Mouse (Mus musculus): Measurements from ENCODE around the gene Olfr459. TPM values are rescaled to one million over a fixed set of nuclear protein-coding genes. Genes with fewer than 3 reads are reported as not detected.

Olfr459 gene
- polyA plus RNA-seq, 1 experiment from 2014 or later, result not detected

- 75% methylated on average over 2 of the region's 2 CpGs for WGBS
- H3K27me3 ChIP-seq (ENCODE audit: control insufficient read depth, insufficient read depth, low read length), result no peaks in the 10 kb centered on the region
- ATAC-seq (ENCODE audit: insufficient number of reproducible peaks, insufficient read depth, low FRiP score, low read depth), result no peak
- H3K4me1 ChIP-seq (ENCODE audit: control insufficient read depth in 2 of 2, insufficient read depth in 2 of 2, low read length in 2 of 2), result no peaks in the 10 kb centered on the region
- no peaks in the 10 kb centered on the region for H3K36me3 ChIP-seq (ENCODE audit: control insufficient read depth, insufficient read depth, low read length)
- H3K4me2 ChIP-seq (ENCODE audit: low read length), result no peak overlapping the region
- no peak overlapping the region for H3K4me3 ChIP-seq (ENCODE audit: control insufficient read depth in 1 of 2, insufficient read depth in 1 of 2, low read depth in 1 of 2, low read length in 2 of 2)
- H3K9ac ChIP-seq (ENCODE audit: low read length), result no peak overlapping the region
- H3K27ac ChIP-seq (replicated peaks in 1 of 2; ENCODE audit: control insufficient read depth in 1 of 2, insufficient read depth in 1 of 2, low read depth in 2 of 2, low read length in 2 of 2), result no peak overlapping the region
- no peaks in the 10 kb centered on the region for H3K9me3 ChIP-seq (ENCODE audit: control insufficient read depth, low read length)
These were observed 15.4 kb downstream of the Olfr459 start for GRCm38 (mm10) chr6:41759618-41760017.

- Histone ChIP-seq H3K27me3 (ENCODE audit: control insufficient read depth, insufficient read depth, low read length) (no peaks in the 10 kb centered on the region), H3K4me2 (ENCODE audit: low read length) (no peak overlapping the region), H3K4me1 (ENCODE audit: control insufficient read depth in 2 of 2, insufficient read depth in 2 of 2, low read length in 2 of 2) (no peaks in the 10 kb centered on the region), H3K27ac (replicated peaks in 1 of 2; ENCODE audit: control insufficient read depth in 1 of 2, insufficient read depth in 1 of 2, low read depth in 2 of 2, low read length in 2 of 2) (no peak overlapping the region), H3K9ac (ENCODE audit: low read length) (no peak overlapping the region), H3K36me3 (ENCODE audit: control insufficient read depth, insufficient read depth, low read length) (no peaks in the 10 kb centered on the region), H3K9me3 (ENCODE audit: control insufficient read depth, low read length) (no peaks in the 10 kb centered on the region), H3K4me3 (ENCODE audit: control insufficient read depth in 1 of 2, insufficient read depth in 1 of 2, low read depth in 1 of 2, low read length in 2 of 2) (no peak overlapping the region)
- no peak for ATAC-seq (ENCODE audit: insufficient number of reproducible peaks, insufficient read depth, low FRiP score, low read depth)
- WGBS, result 50% methylated on average over 1 of the region's 1 CpGs
These were observed 16.6 kb downstream of the Olfr459 start for GRCm38 (mm10) chr6:41758421-41758820.

GRCm38 (mm10) chr6:41757199-41757598 lies 17.8 kb downstream of the Olfr459 start:
- 55% methylated on average over 3 of the region's 3 CpGs for WGBS
- no peak overlapping the region for H3K4me2 ChIP-seq (ENCODE audit: low read length)
- no peak for ATAC-seq (ENCODE audit: insufficient number of reproducible peaks, insufficient read depth, low FRiP score, low read depth)

GRCm38 (mm10) chr6:41754626-41755025 lies 20.4 kb downstream of the Olfr459 start:
- Histone ChIP-seq H3K4me3 (ENCODE audit: control insufficient read depth in 1 of 2, insufficient read depth in 1 of 2, low read depth in 1 of 2, low read length in 2 of 2) (no peak overlapping the region), H3K9ac (ENCODE audit: low read length) (no peak overlapping the region), H3K4me2 (ENCODE audit: low read length) (no peak overlapping the region), H3K27ac (replicated peaks in 1 of 2; ENCODE audit: control insufficient read depth in 1 of 2, insufficient read depth in 1 of 2, low read depth in 2 of 2, low read length in 2 of 2) (no peak overlapping the region), H3K9me3 (ENCODE audit: control insufficient read depth, low read length) (no peaks in the 10 kb centered on the region), H3K4me1 (ENCODE audit: control insufficient read depth in 2 of 2, insufficient read depth in 2 of 2, low read length in 2 of 2) (no peaks in the 10 kb centered on the region), H3K27me3 (ENCODE audit: control insufficient read depth, insufficient read depth, low read length) (no peaks in the 10 kb centered on the region), H3K36me3 (ENCODE audit: control insufficient read depth, insufficient read depth, low read length) (no peaks in the 10 kb centered on the region)
- ATAC-seq (ENCODE audit: insufficient number of reproducible peaks, insufficient read depth, low FRiP score, low read depth), result no peak
- WGBS, result 64% methylated on average over 6 of the region's 6 CpGs

More at GRCm38 (mm10) chr6:41757199-41757598, 17.8 kb downstream of the Olfr459 start:
- no peaks in the 10 kb centered on the region for H3K9me3 ChIP-seq (ENCODE audit: control insufficient read depth, low read length)
- H3K4me3 ChIP-seq (ENCODE audit: control insufficient read depth in 1 of 2, insufficient read depth in 1 of 2, low read depth in 1 of 2, low read length in 2 of 2), result no peak overlapping the region
- H3K9ac ChIP-seq (ENCODE audit: low read length), result no peak overlapping the region
- H3K27ac ChIP-seq (replicated peaks in 1 of 2; ENCODE audit: control insufficient read depth in 1 of 2, insufficient read depth in 1 of 2, low read depth in 2 of 2, low read length in 2 of 2), result no peak overlapping the region
- H3K4me1 ChIP-seq (ENCODE audit: control insufficient read depth in 2 of 2, insufficient read depth in 2 of 2, low read length in 2 of 2), result no peaks in the 10 kb centered on the region
- no peaks in the 10 kb centered on the region for H3K36me3 ChIP-seq (ENCODE audit: control insufficient read depth, insufficient read depth, low read length)
- no peaks in the 10 kb centered on the region for H3K27me3 ChIP-seq (ENCODE audit: control insufficient read depth, insufficient read depth, low read length)

- H3K27me3 ChIP-seq (ENCODE audit: control insufficient read depth, insufficient read depth, low read length), result no peaks in the 10 kb centered on the region
- no peaks in the 10 kb centered on the region for H3K9me3 ChIP-seq (ENCODE audit: control insufficient read depth, low read length)
- H3K4me1 ChIP-seq (ENCODE audit: control insufficient read depth in 2 of 2, insufficient read depth in 2 of 2, low read length in 2 of 2), result no peaks in the 10 kb centered on the region
- no peak for ATAC-seq (ENCODE audit: insufficient number of reproducible peaks, insufficient read depth, low FRiP score, low read depth)
- H3K27ac ChIP-seq (replicated peaks in 1 of 2; ENCODE audit: control insufficient read depth in 1 of 2, insufficient read depth in 1 of 2, low read depth in 2 of 2, low read length in 2 of 2), result no peak overlapping the region
- H3K4me3 ChIP-seq (ENCODE audit: control insufficient read depth in 1 of 2, insufficient read depth in 1 of 2, low read depth in 1 of 2, low read length in 2 of 2), result no peak overlapping the region
- WGBS, result 70% methylated on average over 5 of the region's 5 CpGs
- H3K4me2 ChIP-seq (ENCODE audit: low read length), result no peak overlapping the region
- no peaks in the 10 kb centered on the region for H3K36me3 ChIP-seq (ENCODE audit: control insufficient read depth, insufficient read depth, low read length)
- no peak overlapping the region for H3K9ac ChIP-seq (ENCODE audit: low read length)
These were observed 30.1 kb downstream of the Olfr459 start for GRCm38 (mm10) chr6:41744664-41745392.

- H3K9ac ChIP-seq (ENCODE audit: low read length), result no peak overlapping the region
- no peak for ATAC-seq (ENCODE audit: insufficient number of reproducible peaks, insufficient read depth, low FRiP score, low read depth)
- H3K4me2 ChIP-seq (ENCODE audit: low read length), result no peak overlapping the region
- no peaks in the 10 kb centered on the region for H3K36me3 ChIP-seq (ENCODE audit: control insufficient read depth, insufficient read depth, low read length)
- H3K27me3 ChIP-seq (ENCODE audit: control insufficient read depth, insufficient read depth, low read length), result no peaks in the 10 kb centered on the region
- H3K27ac ChIP-seq (replicated peaks in 1 of 2; ENCODE audit: control insufficient read depth in 1 of 2, insufficient read depth in 1 of 2, low read depth in 2 of 2, low read length in 2 of 2), result no peak overlapping the region
- H3K4me1 ChIP-seq (ENCODE audit: control insufficient read depth in 2 of 2, insufficient read depth in 2 of 2, low read length in 2 of 2), result no peaks in the 10 kb centered on the region
- H3K4me3 ChIP-seq (ENCODE audit: control insufficient read depth in 1 of 2, insufficient read depth in 1 of 2, low read depth in 1 of 2, low read length in 2 of 2), result no peak overlapping the region
- H3K9me3 ChIP-seq (ENCODE audit: control insufficient read depth, low read length), result no peaks in the 10 kb centered on the region
These were observed 33.9 kb downstream of the Olfr459 start for GRCm38 (mm10) chr6:41741101-41741500.

GRCm38 (mm10) chr6:41734719-41735470 lies 40.1 kb downstream of the Olfr459 start:
- WGBS, result 85% methylated on average over 5 of the region's 5 CpGs
- no peak overlapping the region for H3K9ac ChIP-seq (ENCODE audit: low read length)
- H3K36me3 ChIP-seq (ENCODE audit: control insufficient read depth, insufficient read depth, low read length), result no peaks in the 10 kb centered on the region

More at GRCm38 (mm10) chr6:41734719-41735470, 40.1 kb downstream of the Olfr459 start:
- Histone ChIP-seq H3K4me2 (ENCODE audit: low read length) (no peak overlapping the region), H3K4me1 (ENCODE audit: control insufficient read depth in 2 of 2, insufficient read depth in 2 of 2, low read length in 2 of 2) (no peaks in the 10 kb centered on the region), H3K4me3 (ENCODE audit: control insufficient read depth in 1 of 2, insufficient read depth in 1 of 2, low read depth in 1 of 2, low read length in 2 of 2) (no peak overlapping the region), H3K27ac (replicated peaks in 1 of 2; ENCODE audit: control insufficient read depth in 1 of 2, insufficient read depth in 1 of 2, low read depth in 2 of 2, low read length in 2 of 2) (no peak overlapping the region), H3K27me3 (ENCODE audit: control insufficient read depth, insufficient read depth, low read length) (no peaks in the 10 kb centered on the region), H3K9me3 (ENCODE audit: control insufficient read depth, low read length) (no peaks in the 10 kb centered on the region)
- no peak for ATAC-seq (ENCODE audit: insufficient number of reproducible peaks, insufficient read depth, low FRiP score, low read depth)
